Mouse (Mus musculus): Measurements from ENCODE around the gene Ccdc47.

Ccdc47 gene

DNA sequence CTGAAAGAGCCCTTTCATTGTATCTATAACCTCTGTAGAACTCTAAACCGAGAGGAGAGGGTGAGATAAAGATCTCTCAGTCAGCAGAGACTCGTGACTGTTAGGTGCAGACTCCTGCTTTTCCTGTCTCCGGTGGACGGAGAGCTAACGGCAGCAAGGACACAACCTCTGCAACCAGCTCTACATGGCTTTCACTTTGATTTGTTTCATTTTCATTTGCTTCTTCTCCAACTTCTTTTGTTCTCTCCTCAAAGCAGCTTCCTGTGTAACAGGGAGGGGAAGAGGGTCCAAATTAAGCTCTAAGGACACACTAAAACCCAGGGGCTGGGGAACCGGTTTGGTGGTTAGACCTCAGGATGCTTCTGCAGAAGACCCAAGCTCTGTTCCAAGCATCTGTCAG, 15.4 kb downstream of the Ccdc47 start:
- in situ Hi-C loops (cut with MboI, MseI), result no loop called here

DNA sequence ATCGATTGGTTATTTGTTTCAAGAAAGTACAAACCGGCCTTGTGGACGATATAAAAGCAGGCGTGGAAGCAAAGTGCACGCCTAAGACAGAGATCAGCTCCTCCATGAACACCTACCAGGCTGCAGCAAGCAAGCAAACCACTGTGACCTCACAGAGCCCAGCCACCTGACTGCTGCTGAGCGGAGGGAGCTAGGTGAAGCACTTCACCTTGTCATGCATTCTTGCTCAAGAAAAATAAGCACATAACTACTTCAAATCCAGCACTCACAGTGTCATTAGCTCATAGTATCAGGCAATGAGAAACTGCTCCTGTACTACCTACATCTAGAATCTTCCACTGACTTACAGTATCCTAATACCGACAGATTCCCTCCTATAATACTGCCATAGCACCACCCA, 16.1 kb downstream of the Ccdc47 start:
- in situ Hi-C loops (cut with MboI, MseI), result loop anchor here in 1 of 2 experiments (10.0 kb wide), 1 partner anchor 925 kb away; no protein-coding TSS in a partner anchor

DNA sequence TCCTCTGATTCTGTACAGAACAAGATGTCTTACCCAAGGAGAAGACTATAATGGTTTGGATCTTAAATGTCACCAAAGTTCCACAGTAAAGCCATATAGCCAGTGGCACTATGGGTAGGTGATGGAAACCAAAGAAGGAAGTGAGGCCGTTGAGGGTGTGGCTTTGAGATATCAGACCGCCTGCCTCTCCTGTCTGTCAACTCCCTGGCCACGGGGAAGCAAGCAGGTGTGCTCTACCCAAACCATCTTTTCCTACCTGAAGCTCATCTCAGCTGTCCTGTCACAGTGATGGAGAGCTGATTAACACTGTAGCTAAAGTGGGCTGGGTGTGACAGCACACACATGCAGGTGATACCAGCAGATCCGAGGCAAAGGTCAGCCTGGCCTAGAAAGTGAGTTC, 17.9 kb downstream of the Ccdc47 start:
- in situ Hi-C loops (cut with MboI, MseI), result loop anchor here in 1 of 2 experiments (10.0 kb wide), 1 partner anchor 927 kb away; no protein-coding TSS in a partner anchor

DNA sequence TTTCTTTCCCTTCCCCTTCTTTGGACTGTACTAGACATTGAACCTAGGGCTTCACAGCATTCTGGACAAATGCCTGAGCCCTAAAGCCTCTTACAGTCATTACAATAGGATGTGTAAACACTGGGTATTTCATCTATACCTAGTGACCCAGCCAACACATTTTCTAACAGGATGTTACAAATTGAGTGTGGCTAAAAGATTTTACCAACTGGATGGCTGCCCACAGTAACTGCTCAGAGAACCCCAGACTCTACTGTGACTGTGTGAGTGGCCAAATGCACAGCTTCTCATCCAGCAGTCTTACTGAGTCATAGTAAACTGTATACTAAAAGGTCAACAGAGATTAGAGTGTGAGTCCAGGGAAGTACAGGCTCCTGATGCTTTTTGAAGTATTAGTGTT, 20.8 kb downstream of the Ccdc47 start:
- in situ Hi-C loops (cut with MboI, MseI), result loop anchor here in 1 of 2 experiments (10.0 kb wide), 1 partner anchor 929 kb away; no protein-coding TSS in a partner anchor

DNA sequence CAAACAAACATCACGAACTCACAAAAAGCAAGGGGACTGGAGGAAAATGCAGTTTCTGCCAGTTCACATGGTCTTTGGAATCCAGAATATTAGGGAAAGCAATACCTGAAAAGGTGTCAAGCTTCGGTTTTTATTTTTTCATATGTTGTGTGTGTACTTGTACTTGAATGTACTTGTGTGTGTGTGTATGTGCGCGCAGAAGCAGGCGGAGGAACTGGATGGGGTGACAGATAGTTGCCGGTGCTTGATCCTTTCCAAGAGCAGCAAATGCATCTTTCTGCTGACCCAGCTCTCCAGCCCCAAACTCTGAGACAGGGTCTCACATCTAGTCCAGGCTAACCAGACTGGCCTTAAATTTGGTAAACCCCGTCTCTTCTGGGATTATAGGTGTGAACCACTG, 21.3 kb downstream of the Ccdc47 start:
- in situ Hi-C loops (cut with MboI, MseI), result loop anchor here in 1 of 2 experiments (5.0 to 10.0 kb wide), 2 partner anchors 43 to 930 kb away; no protein-coding TSS in a partner anchor

DNA sequence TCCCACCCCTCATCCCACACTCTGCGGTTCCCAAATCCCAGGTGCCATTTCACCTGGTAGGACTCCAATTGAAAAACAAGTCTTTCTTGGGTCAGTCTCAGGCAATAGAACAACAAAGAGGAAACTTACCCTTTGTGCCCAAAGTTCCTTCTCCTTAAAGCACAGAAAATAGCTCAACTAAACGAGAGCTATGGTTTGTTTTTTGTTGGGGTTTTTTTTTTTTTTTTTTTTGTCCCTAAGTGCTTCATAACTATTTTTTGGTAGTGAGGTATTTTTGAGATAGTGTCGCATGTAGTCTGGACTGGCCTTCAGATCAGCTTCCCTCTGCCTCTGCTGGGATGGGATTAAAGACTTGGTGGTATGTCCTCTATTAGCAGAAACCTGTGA, 22.0 kb downstream of the Ccdc47 start:
- in situ Hi-C loops (cut with MboI, MseI), result loop anchor here in 1 of 2 experiments (5.0 to 10.0 kb wide), 2 partner anchors 42 to 931 kb away; no protein-coding TSS in a partner anchor

DNA sequence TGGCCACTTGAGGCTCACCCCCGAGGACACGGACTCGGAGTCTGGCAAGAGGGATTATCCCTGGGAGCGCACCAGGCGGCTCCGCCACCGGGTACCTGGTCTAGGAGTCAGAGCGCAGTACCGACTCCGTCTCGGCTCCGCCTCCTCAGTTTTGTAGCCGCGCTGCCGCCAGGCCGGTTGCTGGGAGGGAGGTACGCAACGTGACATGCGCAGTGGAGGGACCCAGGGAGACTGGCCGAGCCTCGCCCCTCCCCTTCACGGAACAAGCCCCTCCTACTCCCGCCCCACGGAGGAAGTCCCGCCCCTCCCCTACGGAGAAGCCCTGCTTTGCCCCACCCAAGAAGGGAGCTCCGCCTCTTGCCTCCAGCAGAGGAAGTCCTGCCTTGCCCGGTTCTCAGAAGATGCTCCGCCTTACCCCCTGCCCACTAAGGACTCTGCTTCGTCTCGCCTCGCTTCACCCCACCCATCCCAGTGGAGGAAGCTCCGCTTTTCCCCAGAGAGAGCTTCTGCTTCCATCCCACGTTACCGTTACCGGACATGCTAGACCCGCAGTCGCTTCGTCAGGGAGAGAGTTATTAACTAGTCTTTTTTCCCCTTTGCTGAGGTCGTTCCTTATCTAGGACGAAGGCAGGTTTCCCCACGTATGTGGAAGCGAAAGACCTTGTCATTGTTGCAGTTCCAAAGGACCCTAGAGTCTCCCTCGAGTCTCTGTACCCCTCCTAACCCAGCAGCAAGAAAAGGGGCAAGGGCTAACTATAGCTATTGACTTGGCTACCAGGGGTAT, 22.6 kb downstream of the Ccdc47 start:
- in situ Hi-C loops (cut with MboI, MseI), result loop anchor here in 1 of 2 experiments (5.0 to 10.0 kb wide), 2 partner anchors 41 to 931 kb away; no protein-coding TSS in a partner anchor

DNA sequence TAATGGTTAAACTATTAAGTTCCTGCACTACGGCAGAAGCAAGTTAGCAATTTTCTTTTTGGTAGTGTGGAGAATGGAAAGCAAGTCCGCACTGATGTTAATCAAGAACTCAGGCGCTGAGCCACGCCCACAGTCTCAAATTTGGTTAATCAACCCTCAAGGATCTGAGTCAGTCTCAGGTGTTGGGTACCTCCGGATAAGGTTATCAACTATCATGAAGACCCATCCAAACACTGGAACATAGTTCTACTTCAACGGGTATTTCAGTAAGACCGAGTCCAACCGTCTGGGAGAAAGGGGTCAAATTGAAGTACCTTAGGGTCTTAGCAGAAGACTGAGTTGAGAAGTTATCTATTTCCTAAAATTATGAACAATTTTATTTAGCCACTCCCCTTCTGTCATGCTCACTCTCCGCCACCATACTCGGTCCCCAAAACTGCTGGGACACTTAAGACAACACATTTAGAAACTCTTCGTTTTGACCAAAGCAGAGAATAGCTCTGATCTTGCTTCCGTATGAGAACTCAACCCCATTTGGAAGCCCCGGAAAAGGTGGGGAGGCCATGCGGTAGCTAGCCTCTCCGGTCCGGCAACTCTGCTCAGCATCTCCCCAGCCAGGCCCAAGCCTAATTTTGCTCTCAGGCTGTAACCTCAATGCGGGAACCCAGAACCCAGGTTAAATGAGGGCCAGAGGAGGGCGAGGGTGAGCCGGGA, 23.3 kb downstream of the Ccdc47 start:
- in situ Hi-C loops (cut with MboI, MseI), result loop anchor here in 1 of 2 experiments (5.0 to 10.0 kb wide), 2 partner anchors 41 to 932 kb away; no protein-coding TSS in a partner anchor

DNA sequence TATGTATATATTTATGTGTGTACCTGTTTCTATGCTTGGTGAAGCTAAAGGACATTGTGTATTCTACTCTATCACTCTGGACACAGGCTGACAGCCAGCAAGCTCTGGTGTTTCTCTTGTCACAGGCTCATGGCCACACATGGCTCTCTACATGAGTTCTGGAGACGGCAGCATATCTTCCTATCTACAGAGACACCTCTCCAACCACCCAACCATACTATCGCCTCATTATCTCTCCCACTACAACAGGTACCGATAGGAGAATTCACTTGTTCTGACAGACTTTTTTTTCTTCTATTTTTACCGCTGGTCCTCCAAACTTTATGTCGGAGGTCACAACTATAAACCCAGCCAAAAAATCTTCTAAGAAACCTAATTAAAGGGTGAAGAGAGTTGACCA, 23.9 kb downstream of the Ccdc47 start:
- in situ Hi-C loops (cut with MboI, MseI), result loop anchor here in 1 of 2 experiments (5.0 to 10.0 kb wide), 2 partner anchors 40 to 933 kb away; no protein-coding TSS in a partner anchor

DNA sequence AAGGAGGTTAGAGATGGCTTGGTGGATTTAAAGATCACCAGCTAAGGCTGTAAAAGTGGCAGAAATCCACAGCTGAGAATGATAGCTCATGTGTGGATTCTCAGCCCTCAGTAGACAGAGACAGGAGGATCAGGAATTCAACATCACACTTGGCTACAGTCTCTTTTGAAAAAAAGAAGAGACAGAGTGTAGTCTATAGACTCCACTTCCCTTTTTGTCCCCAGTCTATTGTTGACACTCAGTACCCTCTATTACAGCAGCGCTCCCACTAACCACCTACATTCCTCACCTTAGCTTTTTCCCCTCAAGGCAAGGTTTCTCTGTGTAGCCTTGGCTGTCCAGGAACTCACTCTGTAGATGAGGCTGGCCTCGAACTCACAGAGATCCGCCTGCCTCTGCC, 24.4 kb downstream of the Ccdc47 start:
- in situ Hi-C loops (cut with MboI, MseI), result loop anchor here in 1 of 2 experiments (5.0 to 10.0 kb wide), 2 partner anchors 39 to 933 kb away; no protein-coding TSS in a partner anchor

DNA sequence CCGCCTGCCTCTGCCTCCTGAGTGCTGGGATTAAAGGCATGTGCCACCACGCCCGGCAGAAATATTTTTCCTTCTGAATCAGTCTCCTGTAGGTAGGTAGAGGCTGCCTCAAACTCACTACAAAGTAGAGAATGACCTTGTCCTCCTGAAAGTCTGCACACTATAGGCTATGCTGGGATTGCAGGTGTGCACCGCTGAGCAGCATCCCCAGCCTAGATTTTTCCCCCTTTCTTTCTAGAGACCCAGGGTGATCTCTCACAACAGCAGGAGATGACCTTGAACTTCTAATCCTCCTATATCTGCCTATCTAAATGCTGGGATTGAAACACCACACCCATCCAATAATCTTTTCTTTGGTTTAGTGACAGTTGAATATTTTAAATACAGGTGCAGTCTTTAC, 28.8 kb downstream of the Ccdc47 start:
- in situ Hi-C loops (cut with MboI, MseI), result no loop called here

DNA sequence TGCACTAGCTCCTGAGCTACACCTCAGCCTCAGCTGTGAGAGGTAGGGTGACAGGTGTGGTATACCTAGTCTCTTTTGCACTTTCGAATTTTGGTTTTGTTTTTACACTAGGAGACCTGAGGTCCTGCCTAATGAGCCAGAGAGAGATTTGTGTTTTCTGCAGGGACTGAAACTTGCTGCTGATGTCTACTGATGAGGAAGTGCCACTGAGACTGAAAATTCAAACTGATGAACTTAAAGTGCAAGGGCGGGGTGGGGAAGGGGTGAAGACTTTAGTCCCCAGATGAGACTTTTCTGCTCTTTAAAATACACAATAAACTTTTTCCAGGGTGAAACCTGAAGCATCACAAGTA, 35.7 kb downstream of the Ccdc47 start:
- in situ Hi-C loops (cut with MboI, MseI), result no loop called here

DNA sequence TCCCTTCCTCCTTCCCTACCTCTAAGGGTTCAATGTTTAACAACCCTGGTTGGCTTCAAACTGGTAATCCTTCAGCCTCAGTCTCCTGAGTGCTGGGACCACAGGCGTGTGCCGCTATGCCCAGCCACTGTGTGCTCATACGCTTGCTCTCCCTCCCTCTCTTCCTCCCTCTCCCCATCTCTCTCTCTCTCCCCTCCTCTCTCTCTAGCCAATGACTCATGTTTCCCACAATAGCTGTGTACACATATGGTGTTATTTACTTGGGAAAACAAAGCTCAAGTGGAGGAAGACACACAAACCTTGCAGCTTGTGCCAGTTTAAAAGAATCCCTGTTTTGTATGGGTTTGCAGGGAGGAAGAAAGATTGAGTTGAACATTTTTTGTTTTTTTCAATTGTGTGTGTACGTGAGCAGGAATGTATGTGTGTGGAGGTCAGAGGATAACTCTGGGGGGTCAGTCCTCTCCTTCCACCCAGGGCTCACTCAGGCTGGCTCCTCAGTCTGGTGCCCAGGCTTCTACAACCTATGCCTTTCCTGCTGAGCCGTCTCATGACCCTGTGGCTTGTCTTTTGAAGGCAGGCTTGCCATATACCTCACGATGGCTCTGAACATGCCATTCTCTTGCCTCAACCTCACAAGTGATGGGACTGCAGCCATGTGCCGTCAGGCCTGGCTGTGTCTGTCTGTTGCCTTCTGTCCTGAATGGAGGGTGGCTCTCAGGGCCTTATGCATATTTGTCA, 36.3 kb downstream of the Ccdc47 start:
- in situ Hi-C loops (cut with MboI, MseI), result no loop called here

DNA sequence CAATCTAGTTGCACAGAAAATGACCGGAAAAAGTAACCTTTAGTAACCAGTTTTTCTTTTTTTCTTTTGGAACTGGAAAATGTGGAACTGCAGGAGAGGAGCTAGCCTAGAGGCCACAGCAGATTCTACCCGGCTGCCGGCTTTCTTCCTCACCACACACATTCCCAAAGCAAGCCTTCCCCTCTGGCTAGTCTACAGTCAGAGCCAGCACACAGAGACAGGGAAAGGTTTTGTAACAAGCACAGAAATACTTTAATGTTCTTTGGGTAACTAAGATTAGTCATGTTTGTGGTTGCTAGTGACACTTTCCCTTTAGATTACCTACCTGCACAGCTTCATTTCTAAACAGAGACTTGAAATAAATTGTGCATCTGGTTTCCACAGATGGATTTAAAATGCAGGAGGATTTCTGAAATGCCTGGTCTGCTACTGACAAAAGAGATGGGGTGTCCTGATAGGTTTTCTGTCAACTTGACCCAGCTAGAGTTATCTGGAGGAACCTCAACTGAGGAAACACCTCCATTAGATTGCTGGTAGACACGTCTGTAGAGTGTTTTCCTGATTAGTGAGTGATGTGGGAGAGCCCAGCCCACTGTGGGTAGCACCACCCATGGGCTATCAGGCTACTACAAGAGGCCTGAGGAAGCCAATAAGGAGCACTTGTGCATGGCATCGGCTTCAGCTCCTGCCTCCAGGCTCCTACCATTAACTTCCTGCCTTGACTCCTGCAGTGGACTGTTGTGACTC, 37.9 kb downstream of the Ccdc47 start:
- in situ Hi-C loops (cut with MboI, MseI), result no loop called here

DNA sequence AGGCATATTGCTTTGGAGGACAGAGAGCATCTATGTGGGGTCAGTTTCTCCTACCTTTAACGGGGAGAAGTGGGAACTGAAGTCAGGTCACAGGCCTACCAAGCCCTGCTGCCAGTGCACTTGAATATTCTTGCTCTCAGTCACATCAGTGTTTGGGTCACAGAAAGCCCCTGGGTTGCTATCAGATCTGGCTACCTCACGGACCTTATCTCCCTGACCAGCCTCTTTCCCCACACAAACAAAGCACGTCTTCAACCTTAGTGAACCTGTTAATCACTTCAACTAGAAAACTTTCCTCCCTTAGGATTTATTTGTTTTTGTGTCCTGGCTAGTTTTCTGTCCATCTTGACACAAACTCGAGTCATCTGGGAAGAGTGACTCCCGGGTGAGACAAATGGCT, 39.8 kb downstream of the Ccdc47 start:
- in situ Hi-C loops (cut with MboI, MseI), result no loop called here

DNA sequence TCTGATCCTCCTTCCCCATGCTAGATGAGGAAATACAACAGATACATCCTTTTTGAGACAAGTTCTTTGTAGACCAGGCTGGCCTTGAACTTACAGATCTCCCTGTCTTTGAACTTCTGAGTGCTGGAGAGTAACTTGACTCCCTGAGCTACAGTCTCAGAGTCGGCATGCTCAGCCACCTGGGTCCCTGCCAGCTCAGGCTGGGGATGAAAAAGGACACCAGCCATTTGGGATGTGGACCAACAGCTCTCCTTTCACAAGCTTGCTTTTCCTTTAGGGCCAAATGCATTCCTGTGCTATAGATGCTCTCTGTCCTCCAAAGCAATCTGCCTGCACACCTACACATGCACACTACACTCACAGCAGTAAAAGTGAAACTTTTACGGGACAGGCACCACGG, 41.1 kb downstream of the Ccdc47 start:
- in situ Hi-C loops (cut with MboI, MseI), result no loop called here

DNA sequence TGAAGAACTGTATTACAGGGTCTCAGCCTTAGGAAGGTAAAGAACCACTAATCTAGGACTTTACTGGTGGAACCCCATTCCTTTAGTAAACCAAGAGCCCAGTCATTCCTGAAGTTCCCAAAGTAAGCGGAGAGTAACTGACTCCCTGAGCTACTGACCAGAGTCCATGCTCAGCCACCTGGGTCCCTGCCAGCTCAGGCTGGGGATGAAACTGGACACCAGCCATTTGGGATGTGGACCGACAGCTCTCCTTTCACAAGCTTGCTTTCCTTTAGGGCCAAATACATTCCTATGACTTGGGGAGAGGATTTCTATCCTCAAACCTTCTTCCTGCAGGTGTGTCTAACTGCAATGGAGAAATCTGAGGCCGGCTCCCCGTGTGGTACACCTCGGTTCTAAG, 41.8 kb downstream of the Ccdc47 start:
- in situ Hi-C loops (cut with MboI, MseI), result loop anchor here in 1 of 2 experiments (5.0 kb wide), 1 partner anchor 227 kb away; no protein-coding TSS in a partner anchor

DNA sequence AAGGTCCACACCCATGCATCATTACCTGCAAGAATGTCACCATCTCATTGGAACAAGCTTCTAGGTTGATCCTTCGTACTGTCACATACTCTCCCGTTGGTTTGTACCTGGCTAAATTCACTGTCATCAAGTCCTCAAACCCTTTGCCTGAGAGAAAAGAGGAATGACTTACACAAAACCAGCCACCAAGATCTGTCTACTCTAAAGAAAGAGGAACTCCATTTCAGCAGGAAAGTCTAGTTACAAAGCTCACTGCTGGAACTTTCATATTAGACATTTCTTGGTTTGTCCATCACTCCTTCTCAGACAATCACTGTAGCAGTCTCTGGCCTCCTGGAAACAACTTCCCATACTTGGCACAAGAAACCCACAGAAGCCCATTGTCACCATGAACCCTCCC, 42.9 kb downstream of the Ccdc47 start:
- in situ Hi-C loops (cut with MboI, MseI), result loop anchor here in 1 of 2 experiments (5.0 kb wide), 1 partner anchor 226 kb away; no protein-coding TSS in a partner anchor

DNA sequence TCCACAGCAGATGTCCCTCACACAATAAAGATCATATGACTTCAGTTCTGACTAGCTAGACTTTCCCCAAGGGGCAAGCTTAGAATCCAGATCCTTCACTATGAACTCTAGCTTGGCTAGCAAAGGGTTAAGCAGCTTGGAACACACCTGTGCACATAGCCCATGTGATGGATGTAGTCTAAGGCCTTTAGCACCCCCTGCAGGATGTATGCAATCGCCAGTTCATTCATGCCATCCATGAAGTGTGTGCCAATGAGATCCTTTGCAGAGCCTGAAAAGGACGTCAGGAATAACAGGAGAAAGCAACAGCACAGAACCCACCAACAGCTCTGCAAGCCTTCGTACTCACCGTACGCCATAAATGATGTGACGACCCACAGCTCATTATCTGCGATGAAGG, 45.3 kb downstream of the Ccdc47 start:
- in situ Hi-C loops (cut with MboI, MseI), result loop anchor here in 1 of 2 experiments (5.0 kb wide), 1 partner anchor 224 kb away; no protein-coding TSS in a partner anchor

DNA sequence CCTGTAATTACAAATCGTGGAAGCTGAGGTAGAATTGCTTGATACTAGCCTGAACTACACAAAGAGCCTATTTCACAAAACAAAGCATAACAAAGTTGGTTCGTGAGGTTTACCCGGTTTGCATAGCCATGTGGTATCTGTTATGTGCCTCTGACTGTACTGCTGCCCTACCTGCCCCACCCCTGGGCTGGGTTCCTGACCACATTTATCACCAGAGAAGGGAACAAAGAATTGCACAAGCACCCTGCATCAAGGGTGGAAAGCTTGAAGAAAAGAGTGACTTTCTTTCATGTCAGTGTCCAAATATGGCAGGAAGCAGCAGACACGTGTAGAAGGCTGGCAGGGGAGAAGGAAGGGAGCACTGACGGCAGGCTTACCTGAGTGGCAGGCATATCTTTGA, 48.7 kb downstream of the Ccdc47 start:
- in situ Hi-C loops (cut with MboI, MseI), result loop anchor here in 1 of 2 experiments (10.0 kb wide), 1 partner anchor 517 kb away; no protein-coding TSS in a partner anchor

Data from T-helper 17 cell (primary cell).